Mouse (Mus musculus) layer of hippocampus, postnatal 10 days (tissue): ENCODE data around the gene Tmem263. TPM values are rescaled to one million over a fixed set of nuclear protein-coding genes. Genes with fewer than 3 reads are reported as not detected.

Experiments
- total RNA-seq, 2 experiments: library from RNA; stranded (reverse); gene quantifications; 2 replicates each; pipeline ENCODE4 v1.2.3; 2021

The Tmem263 gene
- total RNA-seq, 2 experiments from 2014 or later = 30.1 to 32.1 TPM

Other genes with a start within 250 kb of the Tmem263 start
- gene Ric8b, start 185.0 kb upstream of the Tmem263 start, total RNA-seq = 10 to 100 TPM; 30.4 to 37.0 TPM
- 1 to 10 TPM; 1.2 to 1.6 TPM for gene Fhl4, start 132 bp upstream of the Tmem263 start, total RNA-seq
- 10 to 100 TPM; 16.3 to 16.5 TPM for gene Mterf2, start 25.4 kb downstream of the Tmem263 start, total RNA-seq
- 10 to 100 TPM; 13.3 to 15.1 TPM for gene Cry1, start 82.4 kb downstream of the Tmem263 start, total RNA-seq